Mouse (Mus musculus): ENCODE results near the gene Ift27.

GRCm38 (mm10) chr15:78188546-78188945, 14.6 kb upstream of the Ift27 start:
- TF ChIP-seq CTCF (IDR thresholded peaks at IDR 0.05; ENCODE audit: extremely low read depth, insufficient read length, insufficient replicate concordance, low read depth, low read length) (no peak), POLR2A (IDR thresholded peaks at IDR 0.05; ENCODE audit: low read depth, low read length) (no peak)
